Mouse (Mus musculus): ENCODE results near the gene Tcte2.

GRCm38 (mm10) chr17:13749027-13749426, 12.6 kb downstream of the Tcte2 start:
- no peak for TF ChIP-seq CTCF (IDR thresholded peaks at IDR 0.05)
- TF ChIP-seq EP300 (IDR thresholded peaks at IDR 0.05), result no peak
